Mouse (Mus musculus) cerebellum, adult 8-10 months (tissue): ENCODE measurements around the gene Ccdc63.
"Not testable (repeated sequence)": the region's sequence is repeated elsewhere in the genome, so short reads cannot be mapped to it uniquely, and the experiment has no call there.

Experiments used
- DNase-seq: peaks from one replicate; pipeline ENCODE4 v3.0.0; 2022

Ccdc63 gene

DNA sequence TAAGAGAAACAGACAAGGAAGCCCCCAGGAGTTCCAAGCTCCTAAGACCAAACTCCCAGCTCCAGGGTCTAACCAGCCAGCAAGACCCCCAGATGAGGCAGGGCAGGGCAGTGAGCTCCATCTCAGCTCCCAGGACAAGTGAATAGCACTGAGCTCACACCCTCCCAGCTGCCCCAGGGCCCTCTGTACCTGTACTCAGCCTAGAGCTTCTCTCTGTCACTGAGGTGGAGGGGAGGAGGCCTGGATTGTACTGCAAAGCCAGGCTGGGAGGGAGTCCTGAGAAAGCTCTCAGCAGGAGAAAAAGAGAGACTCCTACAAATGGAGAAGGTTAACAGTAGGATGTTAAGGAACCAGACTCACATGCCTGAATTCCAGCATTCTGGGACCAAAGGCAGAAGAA lies 6.0 kb upstream of the Ccdc63 start:
- no peak for DNase-seq

DNA sequence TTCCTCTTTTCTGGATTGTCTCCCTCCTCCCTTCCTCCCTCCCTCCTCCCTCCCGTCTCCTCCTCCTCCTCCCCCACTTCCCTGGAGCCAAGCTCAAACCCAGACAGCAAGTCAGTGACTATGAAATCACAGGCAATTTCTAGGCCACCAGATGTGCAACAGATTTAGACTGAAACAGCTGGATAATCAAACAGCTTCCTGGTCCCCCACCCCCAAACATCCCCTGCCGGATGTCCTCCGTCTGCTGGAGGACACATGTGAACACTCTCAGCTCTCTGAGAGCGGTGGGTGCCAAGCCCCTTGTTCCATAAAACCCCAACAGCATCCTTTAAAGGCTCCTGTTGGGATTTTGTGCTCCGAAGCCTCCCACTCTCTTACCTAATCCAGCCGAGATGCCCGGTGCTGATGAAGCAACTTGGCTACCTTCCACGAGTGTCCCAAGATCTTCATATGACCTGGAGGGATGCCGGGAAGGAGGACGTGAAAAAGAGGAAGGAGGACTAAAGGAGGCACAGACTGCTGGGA lies 5.5 kb upstream of the Ccdc63 start:
- DNase-seq, result no peak

DNA sequence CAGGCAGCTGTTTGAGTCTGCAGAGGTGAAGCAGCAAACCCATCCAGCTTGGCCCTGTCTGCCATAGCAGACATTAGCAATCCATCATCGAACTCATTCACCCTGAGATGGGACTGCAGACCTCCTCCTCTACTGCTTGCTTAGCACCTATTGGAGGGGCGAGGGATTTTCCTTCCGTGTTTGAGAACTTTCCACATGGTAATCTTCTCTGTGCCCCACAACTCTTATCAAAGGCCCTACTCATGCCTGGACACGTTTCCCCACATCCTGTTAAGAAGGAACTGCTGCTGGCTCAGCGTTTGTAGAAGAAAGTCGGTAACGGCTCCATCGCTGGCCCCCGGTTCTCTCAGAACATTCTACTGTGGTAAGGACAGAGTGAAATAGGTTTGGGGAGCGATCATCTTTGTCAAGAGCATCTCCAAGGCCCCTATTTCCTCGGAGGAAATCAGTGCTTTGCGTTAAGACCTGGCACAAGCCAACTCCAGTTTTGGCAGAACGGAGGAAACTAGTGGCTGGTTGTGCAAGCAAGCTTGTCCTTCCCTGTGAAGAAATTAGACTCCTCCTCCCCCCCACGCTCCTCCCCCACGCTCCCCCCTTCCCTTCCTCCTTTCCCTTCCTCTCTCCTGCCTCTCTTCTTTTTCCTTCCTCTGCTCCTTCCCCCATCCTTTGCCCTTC lies 4.9 kb upstream of the Ccdc63 start:
- DNase-seq, result no peak

DNA sequence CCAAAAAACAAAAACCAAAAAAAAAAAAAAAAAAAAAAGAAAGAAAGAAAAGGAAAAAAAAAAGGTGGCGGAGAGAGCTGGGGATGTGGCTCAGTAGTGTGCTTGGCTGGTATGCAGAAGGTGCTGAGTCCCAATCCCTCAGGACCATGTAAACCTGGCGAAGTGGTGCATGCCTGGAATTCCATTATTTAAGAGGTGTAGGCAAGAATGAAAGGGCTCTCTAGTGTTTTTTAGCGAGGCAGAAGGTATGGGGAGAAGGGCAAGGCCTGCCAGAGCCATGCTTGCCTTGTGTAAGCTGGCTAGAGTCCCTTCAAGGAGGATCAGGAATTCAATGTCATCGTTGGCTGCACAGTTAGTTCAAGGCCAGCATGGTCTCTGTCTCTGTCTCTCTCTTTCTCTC lies 4.2 kb upstream of the Ccdc63 start:
- DNase-seq, result no peak

DNA sequence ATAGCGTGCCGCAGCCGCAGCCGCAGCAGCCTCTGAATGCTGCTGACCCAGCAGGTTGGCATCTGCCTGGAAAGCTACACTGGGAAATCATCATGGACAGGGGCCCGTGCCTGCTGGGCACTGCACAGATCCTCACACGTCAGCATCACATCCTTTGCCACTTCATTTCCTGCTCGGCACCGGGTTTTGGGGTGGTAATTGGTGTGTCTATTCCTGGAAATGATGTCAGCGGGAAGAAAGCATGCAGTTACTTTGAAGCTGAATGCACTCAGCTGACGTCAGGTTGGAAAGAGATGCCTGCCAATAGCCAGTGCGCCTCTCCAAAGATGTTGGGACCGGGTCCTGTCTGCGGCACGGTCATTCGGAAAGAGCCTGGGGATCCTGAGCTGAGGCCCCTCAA lies 2.9 kb upstream of the Ccdc63 start:
- no peak for DNase-seq

DNA sequence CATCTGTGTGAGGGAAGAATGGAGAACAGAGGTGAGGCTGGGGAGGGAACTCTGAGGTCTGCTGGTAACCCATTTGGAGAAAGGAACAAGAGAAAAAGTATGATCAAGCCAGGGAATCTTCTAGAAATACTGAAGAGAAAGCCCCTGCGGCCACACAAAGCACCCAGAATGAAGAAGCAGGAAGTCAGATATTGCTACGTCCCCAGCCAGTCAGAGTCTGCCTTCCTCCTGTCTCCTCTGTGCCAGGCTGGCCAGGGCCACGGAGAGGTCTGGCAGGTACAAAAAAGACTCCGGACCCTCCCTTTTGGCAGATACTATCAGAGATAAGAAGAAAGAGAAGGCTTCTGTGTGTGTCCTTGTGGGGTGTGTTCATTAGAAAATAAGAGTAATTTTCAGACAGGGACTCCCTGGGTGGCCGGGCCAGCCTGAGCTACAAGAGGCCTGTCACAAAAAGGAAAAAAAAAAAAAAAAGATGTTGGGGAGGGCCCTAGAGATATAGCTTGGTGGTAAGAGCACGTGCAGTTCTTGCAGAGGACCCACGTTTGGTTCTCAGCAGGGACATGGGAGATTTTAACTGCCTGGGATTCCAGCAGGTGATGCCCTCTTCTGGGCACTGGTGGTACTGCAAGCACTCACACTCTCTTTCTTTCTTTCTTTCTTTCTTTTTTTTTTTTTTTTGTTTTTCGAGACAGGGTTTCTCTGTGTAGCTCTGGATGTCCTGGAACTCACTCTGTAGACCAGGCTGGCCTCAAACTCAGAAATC lies 1.8 kb upstream of the Ccdc63 start:
- no peak for DNase-seq

DNA sequence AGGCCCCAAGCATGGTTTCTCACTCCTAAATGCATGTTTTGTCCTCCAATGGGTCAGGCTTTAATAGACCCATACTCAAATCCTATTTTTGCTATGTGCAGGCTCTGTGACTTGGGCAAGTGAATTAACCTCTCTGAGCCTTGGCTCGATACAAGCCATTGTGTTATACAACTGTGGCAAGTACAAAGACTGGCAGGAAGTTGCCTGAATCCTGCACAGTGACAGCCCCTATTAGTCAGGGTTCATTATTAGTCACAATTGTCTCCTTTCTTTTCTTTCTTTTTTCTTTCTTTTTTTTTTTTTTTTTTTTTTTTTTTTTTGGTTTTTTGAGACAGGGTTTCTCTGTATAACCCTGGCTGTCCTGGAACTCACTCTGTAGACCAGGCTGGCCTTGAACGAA lies 852 bp downstream of the Ccdc63 start:
- DNase-seq, result not testable (repeated sequence)

DNA sequence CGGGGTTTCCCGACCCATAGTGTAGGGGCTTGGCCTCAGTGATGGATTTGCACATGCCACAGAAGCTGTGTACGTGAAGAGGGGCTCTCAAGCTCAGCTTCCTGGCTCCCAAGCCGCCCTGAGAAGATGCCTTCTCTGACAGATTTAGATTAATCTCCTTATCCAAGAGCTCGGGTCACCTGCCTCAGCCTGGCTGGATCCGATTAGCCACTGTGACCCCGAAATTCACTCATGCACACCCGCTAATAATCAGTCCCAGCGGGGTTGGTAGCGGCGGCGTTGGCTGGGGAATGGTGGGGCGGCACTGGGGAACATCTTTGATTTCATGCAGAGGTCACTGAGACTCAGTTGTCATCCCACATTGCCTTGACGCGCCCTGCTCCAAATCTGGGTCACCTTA lies 1.8 kb downstream of the Ccdc63 start:
- DNase-seq, result no peak

DNA sequence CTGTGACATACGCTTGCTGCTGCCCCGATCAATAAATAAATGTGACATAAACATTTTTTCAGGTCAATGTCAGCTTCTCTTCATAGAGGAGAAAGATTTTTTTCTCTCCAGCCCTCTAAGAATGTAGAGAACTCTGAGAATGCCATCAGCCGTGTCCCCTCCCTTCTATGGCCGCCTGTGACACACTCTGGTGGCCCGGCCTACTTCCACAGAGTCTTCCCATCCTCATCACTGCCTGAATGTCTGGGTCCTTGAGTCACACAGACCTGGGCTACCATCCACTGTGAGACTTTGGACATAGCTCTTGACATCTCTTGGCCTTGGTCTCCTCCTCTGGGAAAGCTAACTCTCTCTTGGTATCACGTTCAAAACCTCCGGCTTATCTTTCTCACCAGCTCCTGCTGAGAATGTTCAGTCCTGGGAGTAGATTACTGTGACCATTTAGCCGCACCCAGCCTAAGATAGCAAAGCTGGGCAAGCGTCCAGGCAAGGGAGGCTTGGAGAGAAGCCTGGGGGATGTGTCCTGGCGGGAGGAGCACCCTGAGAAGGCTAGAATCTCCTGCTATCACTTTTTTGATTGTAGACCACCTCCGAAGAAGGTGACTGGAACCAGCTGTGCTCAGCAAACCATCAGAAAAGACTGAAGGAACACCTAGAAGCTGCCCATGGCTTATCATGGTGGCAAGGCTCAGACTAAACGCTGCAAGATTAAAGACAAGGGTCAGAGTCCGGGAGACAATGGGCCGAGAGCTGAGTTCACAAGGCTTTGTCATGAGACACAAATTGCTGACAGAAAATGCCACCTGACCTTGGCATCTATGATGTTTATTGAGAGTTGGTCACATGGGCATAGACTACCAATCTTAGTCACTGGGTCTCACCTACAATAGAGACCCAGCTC lies 3.9 kb downstream of the Ccdc63 start:
- no peak for DNase-seq

DNA sequence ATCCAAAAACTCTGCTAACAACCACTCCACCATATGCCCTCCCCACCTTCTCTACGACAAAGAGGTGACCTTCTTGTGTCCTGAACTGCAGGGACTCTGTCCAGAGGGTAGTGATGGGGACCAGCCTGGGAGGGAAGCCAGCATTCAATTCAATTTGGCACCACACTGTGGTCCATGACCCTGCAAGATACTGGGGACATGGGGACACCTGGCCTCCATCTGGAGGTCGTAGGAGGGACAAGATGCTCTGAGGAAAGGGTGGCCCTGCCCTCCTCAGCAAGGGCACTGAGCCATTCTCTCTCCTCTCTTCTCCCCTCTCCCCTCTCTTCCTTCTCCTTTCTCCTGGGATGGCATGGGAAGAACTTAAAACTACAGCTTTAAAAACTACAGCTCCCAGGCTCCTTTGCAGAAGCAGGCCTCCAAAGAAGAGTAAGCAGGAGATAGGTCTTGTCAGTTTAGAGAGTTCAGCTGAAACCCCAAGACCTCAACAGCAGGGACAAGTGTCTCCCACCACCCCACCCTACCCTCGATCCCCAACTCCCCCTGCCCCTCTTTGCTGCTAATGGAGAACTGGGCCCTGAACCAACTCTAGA lies 5.2 kb downstream of the Ccdc63 start:
- DNase-seq, result no peak

DNA sequence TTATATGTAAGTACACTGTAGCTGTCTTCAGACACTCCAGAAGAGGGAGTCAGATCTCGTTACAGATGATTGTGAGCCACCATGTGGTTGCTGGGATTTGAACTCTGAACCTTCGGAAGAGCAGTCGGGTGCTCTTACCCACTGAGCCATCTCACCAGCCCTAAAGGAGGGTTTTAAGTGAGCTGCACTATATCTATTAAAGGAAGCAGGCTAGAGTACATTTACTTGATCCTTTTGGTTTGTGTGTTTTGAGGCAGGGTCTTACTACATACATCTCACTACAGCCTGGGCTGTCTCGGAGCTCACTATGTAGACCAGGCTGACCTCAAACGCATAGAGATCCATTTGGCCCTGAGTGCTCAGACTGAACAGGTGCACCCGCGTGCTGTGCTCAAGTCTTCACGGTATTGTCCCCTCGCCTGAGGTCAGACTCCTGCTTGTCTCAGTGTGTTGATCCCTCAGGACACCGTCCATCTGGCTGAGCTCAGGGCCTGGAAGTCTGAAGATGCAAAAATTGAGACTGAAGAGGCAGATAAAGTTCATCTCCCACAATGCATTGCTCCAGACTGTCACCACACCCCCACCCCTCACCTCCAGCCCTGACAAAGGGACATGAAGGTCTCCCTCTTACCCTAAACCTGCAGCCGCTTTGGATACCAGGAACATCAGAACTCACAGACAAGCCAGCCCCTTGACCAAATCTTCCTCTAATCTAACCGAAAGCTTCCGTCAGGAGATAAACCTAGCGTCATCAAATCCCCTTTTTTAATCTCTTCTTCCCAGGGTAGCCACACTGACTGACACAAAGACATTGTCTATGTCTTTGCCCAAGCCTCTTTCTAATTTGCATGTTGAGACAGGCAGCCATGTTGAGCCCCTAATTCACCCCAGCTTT lies 6.0 kb downstream of the Ccdc63 start:
- DNase-seq, result no peak

DNA sequence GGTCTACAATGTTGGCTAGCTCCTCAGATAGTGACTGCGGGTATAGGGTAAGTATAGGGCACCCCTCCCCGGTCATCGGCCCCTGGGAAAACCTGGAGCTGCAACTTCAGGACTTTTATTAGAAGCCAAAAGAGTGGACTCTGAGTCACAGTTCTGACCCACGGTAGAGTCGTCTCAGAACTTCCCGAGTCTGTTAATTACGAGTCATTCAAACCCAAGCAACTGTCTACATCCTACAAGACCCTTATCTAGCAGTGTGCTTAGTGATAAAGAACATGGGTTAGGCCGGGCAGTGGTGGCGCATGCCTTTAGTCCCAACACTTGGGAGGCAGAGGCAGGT lies 7.6 kb downstream of the Ccdc63 start:
- DNase-seq, result no peak

DNA sequence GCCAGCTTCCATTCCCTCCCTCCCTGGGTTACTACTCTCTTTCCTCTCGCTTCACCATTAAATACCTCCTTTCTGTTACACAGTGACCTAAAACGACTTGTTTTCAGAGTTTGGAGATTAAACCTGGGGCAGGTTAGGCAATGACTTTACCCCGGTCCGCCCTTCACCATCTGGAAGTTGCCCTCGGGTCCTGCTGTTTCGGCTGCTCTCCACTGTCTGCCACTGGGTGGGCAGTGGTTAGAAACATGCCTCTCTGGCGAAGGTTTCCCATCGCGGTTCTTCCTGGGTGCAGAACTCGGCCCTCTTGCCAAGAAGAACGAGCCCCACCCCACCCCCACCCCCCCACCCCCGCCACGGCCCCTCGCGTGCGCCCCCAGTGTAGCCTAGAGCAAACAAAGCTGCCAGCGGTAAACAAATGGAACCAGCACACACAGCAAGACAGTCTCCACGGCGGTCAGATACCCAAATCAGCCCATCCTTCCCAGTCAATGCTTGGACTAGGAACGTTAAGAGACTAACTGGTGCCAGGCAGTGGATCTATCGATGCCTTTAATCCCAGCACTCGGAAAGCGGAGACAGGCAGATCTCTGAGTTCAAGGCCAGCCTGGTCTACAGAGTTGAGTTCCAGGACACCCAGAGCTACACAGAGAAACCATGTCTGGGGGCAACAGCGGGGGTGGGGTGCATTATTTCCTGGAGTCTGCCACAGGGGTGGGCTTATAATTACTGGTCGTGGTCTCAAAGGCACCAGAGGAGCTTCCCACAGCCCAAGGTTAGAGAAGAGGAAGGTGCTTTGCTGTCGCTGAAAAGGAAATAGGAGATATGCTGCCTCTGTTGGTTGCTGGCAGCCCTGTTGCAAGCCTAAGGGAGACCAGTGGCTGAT lies 8.2 kb downstream of the Ccdc63 start:
- no peak for DNase-seq

DNA sequence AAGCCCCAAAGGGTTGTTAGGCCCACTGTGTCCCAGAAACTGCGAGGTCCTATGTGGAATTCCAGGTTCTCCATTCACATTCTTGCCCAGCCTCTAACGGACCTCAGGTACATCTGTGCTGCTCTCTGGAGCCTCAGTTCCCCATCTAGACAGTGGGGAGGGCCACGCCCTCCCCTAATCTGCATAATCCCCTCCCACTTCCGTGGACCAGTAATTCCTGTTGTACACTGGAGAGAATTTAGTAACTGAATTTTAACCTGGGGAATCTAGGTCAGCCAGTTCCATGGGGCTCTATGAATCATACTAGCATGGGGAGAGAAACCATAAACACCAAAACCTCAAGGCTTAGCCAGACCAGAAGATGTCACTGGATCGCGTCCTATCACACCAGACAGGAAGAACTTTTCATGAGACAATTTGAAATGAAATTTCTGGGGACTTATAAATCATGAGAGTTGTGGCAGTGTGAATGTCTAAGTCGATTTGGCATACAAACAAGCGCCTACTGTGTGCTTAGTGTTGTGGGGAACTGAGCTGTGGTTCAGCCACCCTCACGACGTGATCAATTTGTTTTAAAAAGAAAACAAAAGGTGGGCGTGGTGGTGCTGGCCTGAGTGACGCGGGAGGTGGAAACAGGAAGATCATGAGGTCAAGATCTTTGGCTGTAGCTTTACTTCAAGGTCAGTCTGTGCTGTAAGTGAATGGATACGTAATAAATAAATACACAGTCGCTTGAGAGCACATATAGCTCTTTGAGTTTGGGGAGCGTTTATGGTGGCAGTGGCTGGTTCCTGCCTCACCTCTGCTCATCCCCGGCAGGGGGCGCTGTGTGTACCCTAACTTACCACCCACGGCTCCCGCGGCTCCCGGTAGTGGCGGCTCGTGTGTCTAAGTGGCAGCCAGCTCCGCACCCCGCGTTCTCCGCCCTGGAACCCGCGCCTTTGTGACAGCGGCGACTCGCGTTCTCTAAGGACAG lies 9.3 kb downstream of the Ccdc63 start:
- peak; percentile 86 for DNase-seq

DNA sequence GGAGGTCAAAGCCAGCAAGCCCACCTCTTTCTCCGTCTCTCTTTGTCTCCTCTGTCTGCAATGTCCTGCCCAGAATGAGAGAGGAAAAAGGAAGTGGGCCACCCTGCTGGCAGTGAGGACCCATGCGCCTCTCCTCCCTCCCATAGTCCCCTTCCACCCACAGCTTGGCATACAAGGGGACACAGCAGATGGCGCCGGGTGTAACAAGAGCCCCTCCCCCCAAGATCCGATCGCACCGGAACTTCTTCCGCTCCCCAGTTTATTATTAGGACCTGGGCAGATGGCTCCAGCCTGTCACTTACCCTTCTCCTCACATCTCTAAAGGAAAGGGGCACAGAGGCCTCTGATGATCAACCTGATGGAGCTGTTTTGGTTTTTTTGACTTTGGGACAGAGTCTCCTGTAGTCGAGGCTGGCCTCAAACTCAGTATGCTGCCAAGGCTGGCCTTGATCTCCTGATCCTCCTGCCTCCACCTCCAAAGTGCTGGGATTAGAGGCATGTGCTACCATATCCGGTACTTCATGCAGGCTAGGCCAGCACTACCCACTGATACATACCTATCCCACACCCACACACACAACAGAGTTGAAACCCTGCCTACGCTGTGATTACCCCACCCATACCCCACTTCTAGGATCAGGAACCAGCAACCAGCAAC lies 10.2 kb downstream of the Ccdc63 start:
- peak; percentile 75 for DNase-seq

DNA sequence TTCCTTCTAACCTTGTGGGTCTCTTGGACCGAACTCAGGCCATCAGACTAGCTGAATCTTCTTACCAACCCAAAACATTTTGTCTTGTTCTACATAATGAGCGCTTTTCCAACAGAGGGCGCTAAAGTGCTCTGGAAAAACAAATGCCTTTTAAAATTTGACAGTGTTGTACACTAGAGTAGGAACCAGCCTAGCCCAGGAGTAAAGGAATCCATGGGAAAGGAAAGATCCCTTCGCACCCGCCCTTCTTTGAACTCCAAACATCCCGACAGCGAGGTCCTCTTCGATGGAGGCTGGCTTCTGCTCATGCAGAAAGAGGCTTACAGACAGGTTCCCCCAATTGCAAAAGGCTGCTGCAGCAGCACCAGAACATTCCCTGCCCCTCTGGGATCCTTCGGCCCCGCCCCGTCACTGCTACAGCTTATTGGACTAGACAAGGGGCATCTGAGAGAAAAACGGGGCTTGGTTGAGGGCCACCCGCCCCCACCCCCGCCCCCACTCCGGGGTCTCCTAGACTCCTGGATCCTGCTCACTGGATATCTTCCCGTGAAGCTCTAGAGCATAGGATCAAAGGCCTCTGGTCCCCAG lies 11.5 kb downstream of the Ccdc63 start:
- DNase-seq, result peak; percentile 84

DNA sequence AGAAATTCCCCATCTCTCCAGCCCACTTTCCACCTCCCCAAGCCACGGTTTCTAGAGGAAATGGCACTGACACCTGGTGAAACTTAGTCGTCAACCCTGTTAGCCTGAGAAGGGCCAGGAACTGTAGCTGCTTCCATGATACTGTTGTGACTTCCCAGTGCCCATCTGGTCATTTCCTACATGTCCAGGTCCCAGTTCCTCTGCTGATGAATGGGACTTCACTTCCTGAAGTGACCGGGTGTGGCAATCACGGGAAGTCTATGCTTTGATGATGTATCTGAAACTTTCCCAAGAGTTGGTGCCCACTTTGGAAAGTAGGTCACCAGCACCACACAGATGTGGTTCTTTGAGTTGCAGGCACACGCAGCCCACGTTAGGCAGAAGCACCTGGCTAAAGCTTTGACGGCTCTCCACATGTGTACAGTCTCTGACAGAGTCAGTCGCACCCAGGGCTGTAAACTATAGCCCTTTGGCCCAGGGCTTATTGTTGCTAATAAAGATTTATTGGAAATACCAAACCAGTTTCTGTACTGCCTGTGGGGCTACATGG lies 15.3 kb downstream of the Ccdc63 start:
- no peak for DNase-seq

DNA sequence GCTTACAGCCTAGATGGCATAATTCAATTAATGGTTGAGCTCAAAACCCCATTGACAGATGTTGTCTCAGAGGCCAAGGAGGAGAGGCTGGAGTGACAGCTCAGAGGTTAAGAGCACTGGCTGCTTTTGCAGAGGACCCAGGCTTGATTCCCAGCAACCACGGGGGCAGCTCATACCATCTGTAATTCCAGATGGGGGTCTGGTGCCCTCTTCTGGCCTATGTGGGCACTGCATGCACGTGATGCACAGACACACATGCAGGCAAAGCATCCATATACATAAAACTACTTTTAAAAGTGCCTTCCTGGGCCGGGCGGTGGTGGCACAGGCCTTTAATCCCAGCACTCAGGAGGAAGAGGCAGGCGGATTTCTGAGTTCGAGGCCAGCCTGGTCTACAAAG lies 24.4 kb downstream of the Ccdc63 start:
- no peak for DNase-seq
